Mouse (Mus musculus): ENCODE data around the gene Psat1.

The Psat1 gene

DNA sequence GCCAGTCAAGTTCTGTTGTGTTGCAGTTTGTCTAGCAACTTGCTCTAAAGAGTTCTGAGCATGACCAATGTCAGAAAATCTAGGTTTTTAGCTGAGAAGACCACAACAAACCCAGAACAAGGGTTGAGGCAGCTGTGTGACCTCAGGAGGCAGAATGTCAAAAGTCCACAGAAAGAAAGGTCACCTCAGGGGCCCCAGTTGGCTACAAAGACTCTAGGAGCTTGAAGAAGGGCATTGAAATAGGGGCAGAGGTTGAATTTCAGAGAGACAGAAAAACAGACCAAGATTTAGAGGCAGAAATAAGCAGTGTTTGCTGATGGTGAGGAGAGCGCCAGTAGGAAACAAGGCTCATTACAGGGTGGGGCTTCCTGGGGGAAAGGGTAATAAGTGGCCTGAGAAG is 81.0 kb downstream of the Psat1 start:
- DNase-seq (ENCODE audit: low spot score in 2 of 2), result no peak

- no peak for DNase-seq (ENCODE audit: low spot score in 2 of 2)
Measured at GRCm38 (mm10) chr19:15865431-15865830, 81.7 kb downstream of the Psat1 start.

DNA sequence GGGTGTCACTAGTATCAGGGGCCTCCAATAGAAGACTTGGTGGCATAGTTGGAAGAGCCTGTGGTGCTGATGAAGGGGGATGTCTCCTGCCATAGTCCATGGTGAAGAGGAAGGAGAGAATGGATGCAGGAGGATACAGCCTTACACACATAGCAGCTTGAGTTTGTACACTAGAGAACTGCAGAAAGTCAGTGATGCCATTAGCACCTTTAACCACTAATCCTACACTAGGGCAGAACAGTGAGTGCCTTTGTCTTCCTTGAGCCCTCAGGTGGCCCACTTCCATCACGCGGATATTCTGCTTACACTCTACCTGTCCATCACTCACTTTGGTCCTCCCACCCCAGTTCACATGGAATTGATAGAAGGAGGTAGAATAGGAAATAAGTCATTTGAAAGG is 83.0 kb downstream of the Psat1 start:
- no peak for DNase-seq (ENCODE audit: low spot score in 2 of 2)

- DNase-seq (ENCODE audit: low spot score in 2 of 2), result no peak
Measured at GRCm38 (mm10) chr19:15855379-15855778, 91.8 kb downstream of the Psat1 start.
